Mouse (Mus musculus) ES-E14 (cell line): ENCODE results near the gene Cep131. TPM values are rescaled to one million over a fixed set of nuclear protein-coding genes. Genes with fewer than 3 reads are reported as not detected.

Source experiments
- DNase-seq: peaks from one replicate; pipeline ENCODE4 v3.0.0-alpha.2; 2013; ENCODE audit warnings: low read depth, low spot score
- H3K27ac ChIP-seq: 2 replicates; pipeline ENCODE4 v1.5.1; 2012; ENCODE audit warnings: low read depth, mild to moderate bottlenecking, low read length, moderate library complexity, mixed read lengths; ENCODE audit not compliant: poor library complexity, insufficient read depth, severe bottlenecking
- H3K36me3 ChIP-seq: 2 replicates; pipeline ENCODE4 v1.6.1; 2012; ENCODE audit warnings: mild to moderate bottlenecking, low read length, moderate library complexity, mixed read lengths; ENCODE audit not compliant: control insufficient read depth, poor library complexity, insufficient read depth, severe bottlenecking
- H3K4me1 ChIP-seq, 2 experiments: fragments of 150-350 bp in 1 of 2; sonication (generic) in 1 of 2; 2 replicates each; pipeline ENCODE4 v1.6.1; 2012; ENCODE audit warnings: low read length in 2 of 2, mild to moderate bottlenecking in 1 of 2, mixed read lengths in 1 of 2; ENCODE audit not compliant: control insufficient read depth in 2 of 2, insufficient read depth in 2 of 2, poor library complexity in 1 of 2
- H3K4me3 ChIP-seq, 2 experiments: fragments of 150-350 bp in 1 of 2; sonication (generic) in 1 of 2; 2 replicates each; pipeline ENCODE4 v1.5.1; 2012; ENCODE audit warnings: low read length in 2 of 2, low read depth in 1 of 2, mild to moderate bottlenecking in 1 of 2, mixed read lengths in 1 of 2; ENCODE audit not compliant: insufficient read depth in 1 of 2, poor library complexity in 1 of 2, severe bottlenecking in 1 of 2
- H3K9ac ChIP-seq: 2 replicates; pipeline ENCODE4 v1.6.1; 2012; ENCODE audit warnings: low read depth, mild to moderate bottlenecking, low read length, mixed read lengths; ENCODE audit not compliant: poor library complexity, insufficient read depth, severe bottlenecking
- H3K9me3 ChIP-seq: fragments of 150-350 bp; sonication (generic); 2 replicates; pipeline ENCODE4 v1.6.1; 2012; ENCODE audit warnings: low read depth, mild to moderate bottlenecking, low read length; ENCODE audit not compliant: control insufficient read depth, insufficient read depth
- CHD2 ChIP-seq: IDR thresholded peaks from 2 replicates; pipeline ENCODE4 v1.6.1; 2014; ENCODE audit warnings: mild to moderate bottlenecking, low read depth, low read length, inconsistent platforms
- HCFC1 ChIP-seq: IDR thresholded peaks from 2 replicates; pipeline ENCODE4 v1.6.1; 2012; ENCODE audit warnings: low read length, inconsistent platforms, borderline replicate concordance; ENCODE audit not compliant: insufficient read depth
- MAFK ChIP-seq: IDR thresholded peaks from 2 replicates; pipeline ENCODE4 v1.6.1; 2014; ENCODE audit warnings: mild to moderate bottlenecking, low read depth, low read length, inconsistent platforms; ENCODE audit not compliant: insufficient read depth
- ZC3H11A ChIP-seq: IDR thresholded peaks from 2 replicates; pipeline ENCODE4 v1.6.1; 2012; ENCODE audit warnings: low read depth, mild to moderate bottlenecking, inconsistent platforms, low read length, borderline replicate concordance
- ZNF384 ChIP-seq: IDR thresholded peaks from 2 replicates; pipeline ENCODE4 v1.6.1; 2012; ENCODE audit warnings: low read depth, low read length, inconsistent platforms
- in situ Hi-C, 2 experiments: fragments of 600-800 bp; cut with MboI; formaldehyde crosslinking; loops; one replicate each; pipeline ENCODE4 v1.15.1; 2025; ENCODE audit warnings: low sequenced_read_pairs in 2 of 2, inconsistent platforms in 1 of 2; ENCODE audit not compliant: unreplicated experiment in 2 of 2
- total RNA-seq: library from RNA; depleted of rRNA; stranded (reverse); fragments of 300-350 nt; gene quantifications from 2 replicates; pipeline ENCODE4 v1.2.3, GENCODE M21; 2012

The Cep131 gene
- total RNA-seq, 1 experiment, result 24.0 TPM

- Histone ChIP-seq H3K36me3 (peaks cover 32% of the 10 kb centered on the region; the same call in 1 of the 2 replicates), H3K4me3 (no peak overlapping the region), H3K27ac (no peak overlapping the region), H3K9me3 (no peaks in the 10 kb centered on the region), H3K9ac (no peak overlapping the region), H3K4me1 (peaks cover 0 to 16% of the 10 kb centered on the region in 2 experiments; a peak in 2 of 4 replicates)
- TF ChIP-seq HCFC1, result no peak
- no peak for TF ChIP-seq ZNF384
- TF ChIP-seq ZC3H11A, result no peak
- TF ChIP-seq MAFK, result no peak
- no peak for TF ChIP-seq CHD2
- no peak for DNase-seq
- in situ Hi-C loops, result loop anchor here in 1 of 2 experiments (10.0 kb wide), 1 partner anchor 85 kb away; no protein-coding TSS in a partner anchor
Observed at GRCm38 (mm10) chr11:120119936-120120541, 33.4 kb upstream of the Cep131 start.

- in situ Hi-C loops, result loop anchor here in 1 of 2 experiments (10.0 kb wide), 1 partner anchor 86 kb away; no protein-coding TSS in a partner anchor
- H3K36me3 ChIP-seq, result peaks cover 33% of the 10 kb centered on the region; the same call in 1 of the 2 replicates
- peaks cover 0 to 13% of the 10 kb centered on the region in 2 experiments; a peak in 2 of 4 replicates for H3K4me1 ChIP-seq
- no peak overlapping the region for H3K4me3 ChIP-seq
- no peak for DNase-seq
- no peak overlapping the region for H3K27ac ChIP-seq
- TF ChIP-seq MAFK (no peak), ZC3H11A (no peak), HCFC1 (no peak), ZNF384 (no peak), CHD2 (no peak)
- H3K9me3 ChIP-seq, result no peaks in the 10 kb centered on the region
- H3K9ac ChIP-seq, result no peak overlapping the region
Observed at GRCm38 (mm10) chr11:120119108-120119507, 32.5 kb upstream of the Cep131 start.

GRCm38 (mm10) chr11:120117626-120118025 lies 31.0 kb upstream of the Cep131 start:
- in situ Hi-C loops, result loop anchor here in 1 of 2 experiments (10.0 kb wide), 1 partner anchor 87 kb away; no protein-coding TSS in a partner anchor
- Histone ChIP-seq H3K4me1 (peaks cover 0 to 7% of the 10 kb centered on the region in 2 experiments; a peak in 1 of 4 replicates), H3K9me3 (no peaks in the 10 kb centered on the region), H3K36me3 (peaks cover 27% of the 10 kb centered on the region; the same call in 1 of the 2 replicates), H3K9ac (no peak overlapping the region), H3K4me3 (no peak overlapping the region), H3K27ac (no peak overlapping the region)
- no peak for TF ChIP-seq HCFC1
- TF ChIP-seq MAFK, result no peak
- TF ChIP-seq CHD2, result no peak
- no peak for TF ChIP-seq ZNF384
- no peak for TF ChIP-seq ZC3H11A
- no peak for DNase-seq

- Histone ChIP-seq H3K27ac (no peak overlapping the region), H3K4me1 (peaks cover 0 to 9% of the 10 kb centered on the region in 2 experiments; a peak in 1 of 4 replicates), H3K9me3 (no peaks in the 10 kb centered on the region), H3K36me3 (peaks cover 21% of the 10 kb centered on the region; the same call in 1 of the 2 replicates), H3K4me3 (no peak overlapping the region), H3K9ac (no peak overlapping the region)
- in situ Hi-C loops, result loop anchor here in 1 of 2 experiments (10.0 kb wide), 1 partner anchor 90 kb away; no protein-coding TSS in a partner anchor
- DNase-seq, result no peak
- TF ChIP-seq HCFC1, result no peak
- no peak for TF ChIP-seq CHD2
- no peak for TF ChIP-seq MAFK
- no peak for TF ChIP-seq ZC3H11A
- TF ChIP-seq ZNF384, result no peak
Observed at GRCm38 (mm10) chr11:120114488-120115215, 28.0 kb upstream of the Cep131 start.
